Mouse (Mus musculus) limb, embryonic 10.5 days (tissue): ENCODE measurements around the gene Hhipl1. TPM values are rescaled to one million over a fixed set of nuclear protein-coding genes. Genes with fewer than 3 reads are reported as not detected.

ENCODE experiments used
- DNase-seq: peaks from one replicate; pipeline ENCODE4 v3.0.0-alpha.2; 2017; ENCODE audit warnings: low spot score
- H3K27ac ChIP-seq: fragments of 300-500 bp; sonication (generic); 2 replicates; pipeline ENCODE4 v1.5.1; 2016; ENCODE audit warnings: mild to moderate bottlenecking
- H3K27me3 ChIP-seq: fragments of 300-500 bp; sonication (generic); 2 replicates; pipeline ENCODE4 v1.6.1; 2016; ENCODE audit warnings: low read depth, mild to moderate bottlenecking; ENCODE audit not compliant: poor library complexity, severe bottlenecking
- H3K36me3 ChIP-seq: fragments of 300-500 bp; sonication (generic); 2 replicates; pipeline ENCODE4 v1.6.1; 2016; ENCODE audit warnings: mild to moderate bottlenecking, moderate library complexity
- H3K4me1 ChIP-seq: fragments of 300-500 bp; sonication (generic); 2 replicates; pipeline ENCODE4 v1.6.1; 2016
- H3K4me3 ChIP-seq: fragments of 300-500 bp; sonication (generic); 2 replicates; pipeline ENCODE4 v1.5.1; 2016; ENCODE audit warnings: mild to moderate bottlenecking, moderate library complexity
- H3K9me3 ChIP-seq: fragments of 300-500 bp; sonication (generic); replicated peaks from 2 replicates; pipeline ENCODE4 v1.6.1; 2016; ENCODE audit warnings: mild to moderate bottlenecking
- WGBS: fragments of 180-500 bp; shearing (Covaris S2); methylation state at CpG from one replicate; pipeline ENCODE4 v1.1.7; 2016; 5-methylcytosine and 5-hydroxymethylcytosine counted together
- polyA plus RNA-seq: library from polyadenylated mRNA; unstranded; fragments of >200 nt; fragmentation: Nextera tagmentation; extraction: Ambion mirVana; gene quantifications from 2 replicates; pipeline ENCODE4 v1.2.1, GENCODE M21; 2016

The Hhipl1 gene
- polyA plus RNA-seq, 1 experiment from 2014 or later, result 0.21 TPM

GRCm38 (mm10) chr12:108310041-108310440 lies 4.0 kb downstream of the Hhipl1 start:
- H3K4me1 ChIP-seq, result peaks cover 26% of the 10 kb centered on the region
- H3K27me3 ChIP-seq, result peaks cover 56% of the 10 kb centered on the region

GRCm38 (mm10) chr12:108310456-108311027 lies 4.5 kb downstream of the Hhipl1 start:
- no peak for DNase-seq
- no peak overlapping the region for H3K4me3 ChIP-seq
- peaks cover 24% of the 10 kb centered on the region for H3K4me1 ChIP-seq
- 81% methylated on average over 7 of the region's 7 CpGs for WGBS
- no peaks in the 10 kb centered on the region for H3K9me3 ChIP-seq
- peaks cover 55% of the 10 kb centered on the region for H3K27me3 ChIP-seq
- H3K27ac ChIP-seq, result no peak overlapping the region
- no peaks in the 10 kb centered on the region for H3K36me3 ChIP-seq

More at GRCm38 (mm10) chr12:108310041-108310440, 4.0 kb downstream of the Hhipl1 start:
- no peaks in the 10 kb centered on the region for H3K9me3 ChIP-seq
- no peaks in the 10 kb centered on the region for H3K36me3 ChIP-seq
- no peak overlapping the region for H3K4me3 ChIP-seq
- 85% methylated on average over 4 of the region's 4 CpGs for WGBS
- H3K27ac ChIP-seq, result no peak overlapping the region
- DNase-seq, result no peak

- H3K36me3 ChIP-seq, result no peaks in the 10 kb centered on the region
- no peaks in the 10 kb centered on the region for H3K9me3 ChIP-seq
- WGBS, result 92% methylated on average over 27 of the region's 27 CpGs
- peaks cover 12% of the 10 kb centered on the region; the same call in 1 of the 2 replicates for H3K4me1 ChIP-seq
- DNase-seq, result no peak
- peaks cover 55% of the 10 kb centered on the region for H3K27me3 ChIP-seq
- H3K27ac ChIP-seq, result 0 out of 2 replicates have a peak overlapping the region, but pooled peaks have one; percentile 10
- no peak overlapping the region for H3K4me3 ChIP-seq
Observed at GRCm38 (mm10) chr12:108311741-108312290, 5.7 kb downstream of the Hhipl1 start.

GRCm38 (mm10) chr12:108312432-108312851 lies 6.4 kb downstream of the Hhipl1 start:
- H3K27me3 ChIP-seq, result peaks cover 55% of the 10 kb centered on the region

DNA sequence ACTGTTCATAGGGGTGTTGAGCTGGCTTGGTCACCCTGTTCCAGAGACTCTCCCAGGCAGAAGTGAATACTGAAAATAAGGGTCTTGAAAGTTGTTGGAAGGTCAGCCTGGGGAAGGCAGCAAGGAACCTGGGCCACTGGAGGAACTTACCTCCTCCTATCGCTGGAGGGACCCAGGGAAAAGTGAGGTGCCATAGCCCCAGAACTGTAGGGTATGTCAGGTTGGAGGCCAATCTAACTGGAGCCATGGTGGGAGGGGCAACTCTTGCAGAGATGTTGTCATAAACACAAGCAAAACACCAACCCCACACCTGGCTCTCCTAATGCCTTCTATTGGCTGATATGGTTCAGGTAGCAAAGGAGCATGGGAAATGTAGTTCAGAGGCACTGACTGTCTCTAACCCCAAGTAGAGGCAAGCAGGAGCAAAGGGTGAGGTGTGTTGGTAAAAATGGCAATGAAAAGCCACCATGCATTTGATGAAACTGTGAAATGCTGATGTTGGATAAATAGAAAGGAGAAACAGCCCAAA lies 7.2 kb downstream of the Hhipl1 start:
- H3K4me1 ChIP-seq, result peaks cover 25% of the 10 kb centered on the region
- no peaks in the 10 kb centered on the region for H3K9me3 ChIP-seq
- H3K36me3 ChIP-seq, result no peaks in the 10 kb centered on the region
- H3K27me3 ChIP-seq, result peaks cover 55% of the 10 kb centered on the region
- WGBS, result 92% methylated on average over 1 of the region's 1 CpGs
- H3K27ac ChIP-seq, result no peak overlapping the region
- no peak for DNase-seq
- H3K4me3 ChIP-seq, result no peak overlapping the region

More at GRCm38 (mm10) chr12:108312432-108312851, 6.4 kb downstream of the Hhipl1 start:
- DNase-seq, result no peak
- no peaks in the 10 kb centered on the region for H3K9me3 ChIP-seq
- no peak overlapping the region for H3K27ac ChIP-seq
- no peak overlapping the region for H3K4me3 ChIP-seq
- 20% methylated on average over 6 of the region's 6 CpGs for WGBS
- H3K4me1 ChIP-seq, result peaks cover 17% of the 10 kb centered on the region
- H3K36me3 ChIP-seq, result no peaks in the 10 kb centered on the region

GRCm38 (mm10) chr12:108315818-108316217 lies 9.7 kb downstream of the Hhipl1 start:
- Histone ChIP-seq H3K27ac (no peak overlapping the region), H3K4me1 (peaks cover 36% of the 10 kb centered on the region), H3K36me3 (no peaks in the 10 kb centered on the region), H3K27me3 (peaks cover 59% of the 10 kb centered on the region), H3K9me3 (no peaks in the 10 kb centered on the region), H3K4me3 (no peak overlapping the region)
- WGBS, result 44% methylated on average over 10 of the region's 10 CpGs
- no peak for DNase-seq

GRCm38 (mm10) chr12:108316655-108317054 lies 10.6 kb downstream of the Hhipl1 start:
- WGBS, result 31% methylated on average over 6 of the region's 6 CpGs
- no peak overlapping the region for H3K27ac ChIP-seq
- H3K9me3 ChIP-seq, result no peaks in the 10 kb centered on the region
- DNase-seq, result no peak
- no peaks in the 10 kb centered on the region for H3K36me3 ChIP-seq
- H3K4me3 ChIP-seq, result no peak overlapping the region
- H3K4me1 ChIP-seq, result peaks cover 37% of the 10 kb centered on the region
- H3K27me3 ChIP-seq, result peaks cover 65% of the 10 kb centered on the region

DNA sequence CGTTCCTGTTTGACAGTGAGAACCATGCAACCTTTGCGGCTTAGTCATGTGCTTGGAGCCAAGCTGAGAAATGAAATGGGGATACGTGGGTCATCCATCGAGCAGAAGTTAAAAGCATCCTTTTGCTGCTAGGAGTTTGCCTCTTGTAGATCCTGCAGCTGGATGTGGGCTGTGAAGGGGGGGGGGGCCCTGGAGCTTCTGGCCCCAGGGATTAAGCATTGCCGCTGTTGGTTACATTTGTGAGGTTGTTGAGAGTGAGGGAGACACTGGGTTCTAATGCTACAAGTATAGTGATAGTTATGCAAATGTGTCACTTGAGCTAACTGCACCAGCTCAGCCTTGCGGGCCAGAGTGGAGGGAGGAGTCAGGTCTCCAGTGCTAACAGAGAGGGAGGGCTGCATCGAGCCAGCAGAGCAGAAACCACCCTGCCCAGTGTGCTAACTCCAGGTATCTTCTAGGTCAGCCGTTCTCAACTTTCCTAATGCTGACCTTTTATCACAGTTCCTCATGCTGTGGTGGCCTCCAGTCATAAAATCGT lies 11.2 kb downstream of the Hhipl1 start:
- H3K36me3 ChIP-seq, result no peaks in the 10 kb centered on the region
- no peaks in the 10 kb centered on the region for H3K9me3 ChIP-seq
- peaks cover 37% of the 10 kb centered on the region for H3K4me1 ChIP-seq
- H3K27ac ChIP-seq, result no peak overlapping the region
- WGBS, result 6% methylated on average over 9 of the region's 9 CpGs
- H3K27me3 ChIP-seq, result peaks cover 71% of the 10 kb centered on the region
- no peak for DNase-seq
- no peak overlapping the region for H3K4me3 ChIP-seq

GRCm38 (mm10) chr12:108317826-108318430 lies 11.9 kb downstream of the Hhipl1 start:
- H3K9me3 ChIP-seq, result no peaks in the 10 kb centered on the region
- H3K27me3 ChIP-seq, result peaks cover 74% of the 10 kb centered on the region
- DNase-seq, result no peak
- WGBS, result 13% methylated on average over 18 of the region's 18 CpGs
- peak overlapping the region; percentile 38 for H3K4me3 ChIP-seq
- H3K36me3 ChIP-seq, result no peaks in the 10 kb centered on the region
- H3K27ac ChIP-seq, result no peak overlapping the region
- peaks cover 30% of the 10 kb centered on the region for H3K4me1 ChIP-seq

- Histone ChIP-seq H3K4me3 (peak overlapping the region; percentile 38), H3K9me3 (no peaks in the 10 kb centered on the region), H3K27ac (no peak overlapping the region), H3K4me1 (peaks cover 29% of the 10 kb centered on the region), H3K36me3 (no peaks in the 10 kb centered on the region), H3K27me3 (peaks cover 77% of the 10 kb centered on the region)
- 7% methylated on average over 37 of the region's 37 CpGs for WGBS
- peak; percentile 58 for DNase-seq
Observed at GRCm38 (mm10) chr12:108318499-108318898, 12.4 kb downstream of the Hhipl1 start.

DNA sequence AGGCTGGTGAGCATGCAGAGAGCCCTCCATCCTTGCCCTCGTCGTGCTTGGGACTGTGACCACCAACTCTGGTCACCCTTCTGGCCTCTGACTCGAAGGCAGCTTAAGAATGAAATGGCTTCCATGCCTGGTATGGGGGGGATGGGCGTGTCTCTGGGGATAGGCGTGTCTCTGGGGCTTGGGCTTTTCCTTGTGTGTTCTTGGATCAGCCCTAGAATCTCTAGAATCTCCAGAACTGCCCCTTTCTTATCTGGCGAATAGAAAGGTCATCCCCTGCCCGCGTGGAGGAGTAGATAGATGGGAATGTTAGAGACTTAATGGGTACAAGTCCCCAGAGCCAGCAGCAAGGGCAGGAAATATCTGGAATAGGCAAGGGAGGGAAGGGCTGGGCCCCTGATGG lies 14.0 kb downstream of the Hhipl1 start:
- Histone ChIP-seq H3K4me1 (peaks cover 29% of the 10 kb centered on the region), H3K27me3 (peaks cover 78% of the 10 kb centered on the region), H3K36me3 (no peaks in the 10 kb centered on the region)

GRCm38 (mm10) chr12:108326401-108326800 lies 20.3 kb downstream of the Hhipl1 start:
- Histone ChIP-seq H3K27me3 (peaks cover 79% of the 10 kb centered on the region), H3K27ac (no peak overlapping the region), H3K36me3 (no peaks in the 10 kb centered on the region), H3K4me1 (peaks cover 15% of the 10 kb centered on the region), H3K4me3 (no peak overlapping the region), H3K9me3 (no peaks in the 10 kb centered on the region)
- DNase-seq, result no peak
- 58% methylated on average over 5 of the region's 5 CpGs for WGBS

More for the DNA sequence above, 14.0 kb downstream of the Hhipl1 start:
- no peak overlapping the region for H3K27ac ChIP-seq
- WGBS, result 15% methylated on average over 8 of the region's 8 CpGs
- DNase-seq, result no peak
- H3K4me3 ChIP-seq, result no peak overlapping the region
- no peaks in the 10 kb centered on the region for H3K9me3 ChIP-seq
